Mouse (Mus musculus): ENCODE measurements around the gene Sez6l.

GRCm38 (mm10) chr5:112394779-112395443 lies 182.1 kb downstream of the Sez6l start, which contains the start of gene Asphd2:
- TF ChIP-seq CTCF (IDR thresholded peaks at IDR 0.05; ENCODE audit: borderline replicate concordance, extremely low read depth, insufficient read depth, insufficient read length) (peak; percentile 7; the same call in 1 of the 2 replicates), POLR2A (IDR thresholded peaks at IDR 0.05; ENCODE audit: borderline replicate concordance, extremely low read depth, insufficient read depth, insufficient read length, poor library complexity, severe bottlenecking) (0 out of 2 replicates have a peak, but pooled peaks have one; percentile 30)
